Mouse (Mus musculus) ES-Bruce4 (cell line): ENCODE data around the gene Ccnk. TPM values are rescaled to one million over a fixed set of nuclear protein-coding genes. Genes with fewer than 3 reads are reported as not detected.

Source experiments
- H3K27ac ChIP-seq: 2 replicates; pipeline ENCODE4 v1.5.1; 2012; ENCODE audit warnings: low read length, inconsistent platforms; ENCODE audit not compliant: insufficient read depth
- H3K27me3 ChIP-seq: 2 replicates; pipeline ENCODE4 v1.6.1; 2012; ENCODE audit warnings: mild to moderate bottlenecking, low read length, inconsistent platforms; ENCODE audit not compliant: control insufficient read depth, poor library complexity, insufficient read depth, severe bottlenecking
- H3K36me3 ChIP-seq: 2 replicates; pipeline ENCODE4 v1.6.1; 2012; ENCODE audit warnings: inconsistent platforms, mild to moderate bottlenecking, low read length, moderate library complexity; ENCODE audit not compliant: control insufficient read depth, poor library complexity, insufficient read depth, severe bottlenecking
- H3K4me1 ChIP-seq: one replicate; pipeline ENCODE4 v1.8.1; 2011; ENCODE audit warnings: low read length; ENCODE audit not compliant: control insufficient read depth, insufficient read depth
- H3K4me3 ChIP-seq: 2 replicates; pipeline ENCODE4 v1.5.1; 2011; ENCODE audit warnings: low read depth, mild to moderate bottlenecking, low read length
- H3K9ac ChIP-seq: 2 replicates; pipeline ENCODE4 v1.6.1; 2012; ENCODE audit warnings: low read depth, mild to moderate bottlenecking, inconsistent platforms; ENCODE audit not compliant: poor library complexity, severe bottlenecking
- H3K9me3 ChIP-seq: replicated peaks from 2 replicates; pipeline ENCODE4 v1.6.1; 2012; ENCODE audit warnings: mild to moderate bottlenecking, low read length, inconsistent platforms; ENCODE audit not compliant: control insufficient read depth, poor library complexity, insufficient read depth, severe bottlenecking
- CTCF ChIP-seq: IDR thresholded peaks from one replicate; pipeline ENCODE4 v1.8.1; 2011; ENCODE audit warnings: low read depth, low read length
- EP300 ChIP-seq: IDR thresholded peaks from 2 replicates; pipeline ENCODE4 v1.6.1; 2011; ENCODE audit warnings: low read depth, low read length; ENCODE audit not compliant: insufficient read depth
- POLR2A ChIP-seq: IDR thresholded peaks from one replicate; pipeline ENCODE4 v1.8.1; 2011; ENCODE audit warnings: low read length; ENCODE audit not compliant: insufficient read depth
- polyA plus RNA-seq: library from polyadenylated mRNA; stranded (reverse); fragments of >200 nt; gene quantifications from 2 replicates; pipeline ENCODE4 v1.2.4, GENCODE M21; 2011; ENCODE audit warnings: low read depth; ENCODE audit not compliant: missing spikeins, insufficient read depth, insufficient read length

Gene Ccnk
- polyA plus RNA-seq, 1 experiment: 69.8 TPM

GRCm38 (mm10) chr12:108221712-108222111 is 42.3 kb downstream of the Ccnk start:
- Histone ChIP-seq H3K36me3 (no peaks in the 10 kb centered on the region), H3K27me3 (no peaks in the 10 kb centered on the region), H3K9me3 (no peaks in the 10 kb centered on the region), H3K4me3 (no peak overlapping the region), H3K9ac (no peak overlapping the region), H3K4me1 (no peaks in the 10 kb centered on the region), H3K27ac (no peak overlapping the region)
- no peak for TF ChIP-seq EP300
- TF ChIP-seq CTCF: no peak
- TF ChIP-seq POLR2A: no peak

GRCm38 (mm10) chr12:108223357-108223756 is 44.0 kb downstream of the Ccnk start:
- Histone ChIP-seq H3K9me3 (no peaks in the 10 kb centered on the region), H3K27ac (no peak overlapping the region), H3K4me3 (no peak overlapping the region), H3K4me1 (no peaks in the 10 kb centered on the region), H3K36me3 (no peaks in the 10 kb centered on the region), H3K27me3 (no peaks in the 10 kb centered on the region), H3K9ac (no peak overlapping the region)
- TF ChIP-seq EP300 (no peak), POLR2A (no peak), CTCF (no peak)

DNA sequence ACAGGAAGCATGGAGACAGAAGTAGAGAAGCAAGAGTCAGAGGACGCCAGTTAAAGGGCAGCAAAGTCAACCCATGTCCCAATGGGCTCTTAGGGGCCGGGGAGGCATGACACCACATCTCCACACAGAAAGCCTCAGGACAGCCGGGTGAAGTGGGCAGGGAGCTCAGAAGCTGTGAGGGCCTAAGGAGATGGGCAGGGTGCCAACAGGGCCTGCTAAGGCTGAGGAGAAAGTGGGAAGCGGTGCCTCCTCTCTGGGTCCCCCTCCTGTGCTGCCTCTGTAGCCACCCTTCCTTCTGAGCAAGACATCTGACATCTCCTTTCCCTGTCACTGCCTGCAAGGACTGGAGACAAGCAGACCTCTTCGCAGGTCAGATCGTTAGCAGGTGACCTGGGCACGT is 46.4 kb downstream of the Ccnk start:
- H3K9ac ChIP-seq: no peak overlapping the region
- H3K36me3 ChIP-seq: no peaks in the 10 kb centered on the region
- H3K9me3 ChIP-seq: no peaks in the 10 kb centered on the region
- H3K4me1 ChIP-seq: no peaks in the 10 kb centered on the region
- TF ChIP-seq CTCF (no peak), POLR2A (no peak), EP300 (no peak)
- no peak overlapping the region for H3K4me3 ChIP-seq
- H3K27ac ChIP-seq: no peak overlapping the region
- H3K27me3 ChIP-seq: no peaks in the 10 kb centered on the region

- Histone ChIP-seq H3K9me3 (no peaks in the 10 kb centered on the region), H3K4me1 (no peaks in the 10 kb centered on the region), H3K9ac (no peak overlapping the region), H3K4me3 (no peak overlapping the region), H3K27ac (no peak overlapping the region), H3K27me3 (no peaks in the 10 kb centered on the region), H3K36me3 (no peaks in the 10 kb centered on the region)
- TF ChIP-seq CTCF (no peak), POLR2A (no peak), EP300 (no peak)
These were observed 46.8 kb downstream of the Ccnk start for GRCm38 (mm10) chr12:108226216-108226615.

- H3K9me3 ChIP-seq: no peaks in the 10 kb centered on the region
- H3K9ac ChIP-seq: no peak overlapping the region
- H3K36me3 ChIP-seq: no peaks in the 10 kb centered on the region
- H3K4me3 ChIP-seq: no peak overlapping the region
- no peaks in the 10 kb centered on the region for H3K4me1 ChIP-seq
- H3K27me3 ChIP-seq: no peaks in the 10 kb centered on the region
- H3K27ac ChIP-seq: no peak overlapping the region
- no peak for TF ChIP-seq POLR2A
- no peak for TF ChIP-seq EP300
- no peak for TF ChIP-seq CTCF
These were observed 47.6 kb downstream of the Ccnk start for GRCm38 (mm10) chr12:108226941-108227340.

DNA sequence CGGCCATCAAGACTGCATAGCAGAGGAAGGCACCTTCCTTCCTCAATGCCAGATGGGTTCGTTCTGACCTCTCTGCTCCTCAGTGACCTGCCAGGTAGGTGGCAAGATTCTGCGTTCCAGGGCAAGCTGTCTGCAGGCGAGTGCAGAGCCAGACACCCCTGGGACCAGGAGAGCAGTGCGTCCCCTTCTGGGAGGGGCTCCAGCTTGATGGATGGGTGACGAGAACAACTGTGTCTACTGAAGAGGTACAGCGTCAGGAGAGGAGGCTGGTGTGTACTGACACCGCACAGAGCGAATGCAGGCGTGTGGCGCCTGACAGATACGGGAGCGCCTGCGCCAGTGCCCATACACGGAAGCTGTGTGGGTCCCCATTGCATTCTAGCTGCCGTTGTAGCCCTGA is 48.1 kb downstream of the Ccnk start:
- Histone ChIP-seq H3K4me3 (no peak overlapping the region), H3K27me3 (no peaks in the 10 kb centered on the region), H3K36me3 (no peaks in the 10 kb centered on the region), H3K9ac (no peak overlapping the region), H3K4me1 (no peaks in the 10 kb centered on the region), H3K27ac (no peak overlapping the region), H3K9me3 (no peaks in the 10 kb centered on the region)
- TF ChIP-seq CTCF (no peak), POLR2A (no peak), EP300 (no peak)
